Mouse (Mus musculus): ENCODE results near the gene Tyw1.
"Not testable (repeated sequence)": the region's sequence is repeated elsewhere in the genome, so short reads cannot be mapped to it uniquely, and the experiment has no call there.

Tyw1 gene

GRCm38 (mm10) chr5:130255017-130255720, at the start of gene Tyw1, which contains the start of gene Sbds:
Tyw1 (plus strand) TSS chr5:130255619.
Sbds (minus strand) TSS chr5:130255530.
- DNase-seq: peak; percentile 94 to 96

- DNase-seq: no peak
Measured at GRCm38 (mm10) chr5:130207299-130207698, 48.1 kb upstream of the Tyw1 start.

- no peak for DNase-seq
Measured at GRCm38 (mm10) chr5:130212956-130213355, 42.5 kb upstream of the Tyw1 start.

GRCm38 (mm10) chr5:130216781-130217180, 38.6 kb upstream of the Tyw1 start, which contains the start of gene Tmem248:
Tmem248 (plus strand) TSS chr5:130217081.
- no peak for DNase-seq

GRCm38 (mm10) chr5:130217406-130217805, 38.0 kb upstream of the Tyw1 start:
- DNase-seq: no peak

- DNase-seq: no peak
Measured at GRCm38 (mm10) chr5:130218336-130218735, 37.1 kb upstream of the Tyw1 start.

- no peak for DNase-seq
Measured at GRCm38 (mm10) chr5:130221316-130221715, 34.1 kb upstream of the Tyw1 start.

GRCm38 (mm10) chr5:130221760-130222145, 33.7 kb upstream of the Tyw1 start:
- DNase-seq: no peak

- DNase-seq: peak; percentile 90 to 96
Measured at GRCm38 (mm10) chr5:130222146-130223004, 33.0 kb upstream of the Tyw1 start.

GRCm38 (mm10) chr5:130226790-130227189, 28.6 kb upstream of the Tyw1 start:
- no peak for DNase-seq

- DNase-seq: no peak
Measured at GRCm38 (mm10) chr5:130228120-130228519, 27.3 kb upstream of the Tyw1 start.

- no peak for DNase-seq
Measured at GRCm38 (mm10) chr5:130236302-130236701, 19.1 kb upstream of the Tyw1 start.

GRCm38 (mm10) chr5:130239236-130239635, 16.2 kb upstream of the Tyw1 start:
- no peak for DNase-seq

- DNase-seq: no peak
Measured at GRCm38 (mm10) chr5:130239856-130240255, 15.6 kb upstream of the Tyw1 start.

- no peak for DNase-seq
Measured at GRCm38 (mm10) chr5:130241426-130241825, 14.0 kb upstream of the Tyw1 start.

GRCm38 (mm10) chr5:130247823-130248222, 7.6 kb upstream of the Tyw1 start:
- no peak for DNase-seq

GRCm38 (mm10) chr5:130254164-130255016, 1.0 kb upstream of the Tyw1 start:
- no peak for DNase-seq

- DNase-seq: not testable (repeated sequence)
Measured at GRCm38 (mm10) chr5:130255799-130256525, 543 bp downstream of the Tyw1 start.

- DNase-seq: peak; percentile 84 to 85
Measured at GRCm38 (mm10) chr5:130256678-130257271, 1.4 kb downstream of the Tyw1 start.

GRCm38 (mm10) chr5:130257303-130257702, 1.9 kb downstream of the Tyw1 start:
- DNase-seq: no peak

- no peak for DNase-seq
Measured at GRCm38 (mm10) chr5:130263454-130263853, 8.0 kb downstream of the Tyw1 start.
